In genomic region chr5:75791738-75792137, GRCm38 (mm10) we compare ENCODE assay signal across 19 mouse cellular contexts.
DNase-seq lines count a peak whose midpoint lies in the region; ATAC-seq lines count a peak whose summit lies in the region.
"Had no signal": no experiment of that assay in that cellular context is flagged by ENCODE, and none has a peak within 500 bp of the region (broad histone marks: within the 10 kb centered on the region; RNA-seq: fewer than 3 reads in every experiment).

No protein-coding gene starts in this region.

- 94% methylated on average over 8 of the region's 8 CpGs for WGBS in forebrain, embryonic 10.5 days

- peak; percentile 13 to 28 for DNase-seq in spleen, postnatal 36 days (ENCODE audit: low spot score in 2 of 2)
- no peak for DNase-seq in spleen, adult 12 weeks (ENCODE audit: low spot score)
- peak; percentile 6 for DNase-seq in splenic B cell, adult 2 months (ENCODE audit: low read depth, low spot score)
- no peak for DNase-seq in forebrain, embryonic 10.5 days (ENCODE audit: extremely low spot score, low spot score)
- DNase-seq in right cerebral cortex, postnatal 25 days: no peak
- no peak for DNase-seq in cerebellum, postnatal 14 days
- DNase-seq in B cell, adult 2 months: no peak
- DNase-seq: cerebellum, postnatal 36 days; forebrain, postnatal 0 days; heart, adult 11 months had no signal

- peaks cover 10% of the 10 kb centered on the region for H3K4me1 ChIP-seq in forebrain, embryonic 10.5 days
- H3K4me1 ChIP-seq: embryonic facial prominence, embryonic 12.5 days; kidney, embryonic 15.5 days; liver, embryonic 12.5 days; lung, embryonic 15.5 days; stomach, embryonic 15.5 days had no signal

- H3K36me3 ChIP-seq in splenic B cell, adult 2 months (ENCODE audit: control insufficient read depth, insufficient read depth, low read length, poor library complexity, severe bottlenecking): no peaks in the 10 kb centered on the region
- H3K36me3 ChIP-seq in forebrain, embryonic 10.5 days (replicated peaks): no peaks in the 10 kb centered on the region
- H3K36me3 ChIP-seq: embryonic facial prominence, embryonic 12.5 days; G1E; kidney, embryonic 15.5 days; liver, embryonic 12.5 days; lung, embryonic 15.5 days; midbrain, embryonic 12.5 days; stomach, embryonic 15.5 days had no signal

- no peak overlapping the region for H3K4me3 ChIP-seq in forebrain, embryonic 10.5 days
- H3K4me3 ChIP-seq: embryonic facial prominence, embryonic 12.5 days; kidney, embryonic 15.5 days; liver, embryonic 12.5 days; lung, embryonic 15.5 days; midbrain, embryonic 12.5 days; myocyte; stomach, embryonic 15.5 days had no signal

- peak; percentile 77 for ATAC-seq in megakaryocyte, adult 5-6 weeks (ENCODE audit: poor library complexity, severe bottlenecking)
- ATAC-seq: forebrain, postnatal 0 days; liver, embryonic 12.5 days had no signal

- H3K9me3 ChIP-seq in forebrain, embryonic 10.5 days: no peaks in the 10 kb centered on the region
- H3K9me3 ChIP-seq: embryonic facial prominence, embryonic 12.5 days; kidney, embryonic 15.5 days; liver, embryonic 12.5 days; lung, embryonic 15.5 days; midbrain, embryonic 12.5 days; stomach, embryonic 15.5 days had no signal

- no peak overlapping the region for H3K27ac ChIP-seq in forebrain, embryonic 10.5 days
- H3K27ac ChIP-seq: embryonic facial prominence, embryonic 12.5 days; kidney, embryonic 15.5 days; liver, embryonic 12.5 days; lung, embryonic 15.5 days; midbrain, embryonic 12.5 days; stomach, embryonic 15.5 days had no signal

- H3K27me3 ChIP-seq in splenic B cell, adult 2 months (ENCODE audit: control insufficient read depth, insufficient read depth, low read length, poor library complexity, severe bottlenecking): no peaks in the 10 kb centered on the region
- no peaks in the 10 kb centered on the region for H3K27me3 ChIP-seq in forebrain, embryonic 10.5 days (ENCODE audit: poor library complexity, severe bottlenecking)
- H3K27me3 ChIP-seq: embryonic facial prominence, embryonic 12.5 days; kidney, embryonic 15.5 days; liver, embryonic 12.5 days; lung, embryonic 15.5 days; midbrain, embryonic 12.5 days; stomach, embryonic 15.5 days had no signal

Comparison
In these comparisons a context has a peak if more than half of its experiments do, and no peak if none do; other contexts are left out.
1. DNase-seq: peak in spleen, postnatal 36 days (2 of 2) and splenic B cell, adult 2 months (single experiment); none in spleen, adult 12 weeks (single experiment), forebrain, embryonic 10.5 days (single experiment), right cerebral cortex, postnatal 25 days (single experiment), cerebellum, postnatal 14 days (0 of 2) and B cell, adult 2 months (0 of 2).